Mouse (Mus musculus) MEL (cell line): ENCODE data around the gene Wdr37. TPM values are rescaled to one million over a fixed set of nuclear protein-coding genes. Genes with fewer than 3 reads are reported as not detected.
"Not testable (repeated sequence)": the region's sequence is repeated elsewhere in the genome, so short reads cannot be mapped to it uniquely, and the experiment has no call there.

ENCODE experiments used
- DNase-seq: peaks from one replicate; pipeline ENCODE4 v3.0.0; 2011; ENCODE audit warnings: low read depth, low spot score
- H3K27ac ChIP-seq: 2 replicates; pipeline ENCODE4 v1.5.1; 2012; ENCODE audit warnings: low read depth, mild to moderate bottlenecking, control low read depth, low read length, moderate library complexity; ENCODE audit not compliant: control insufficient read depth
- H3K27me3 ChIP-seq, 2 experiments: fragments of 150-350 bp in 1 of 2; sonication (generic) in 1 of 2; 2 replicates each; pipeline ENCODE4 v1.6.1; 2012; ENCODE audit warnings: low read length in 2 of 2, mild to moderate bottlenecking in 2 of 2, improper control_type of control experiment in 1 of 2, moderate library complexity in 1 of 2; ENCODE audit not compliant: insufficient read depth in 2 of 2, control insufficient read depth in 1 of 2
- H3K36me3 ChIP-seq, 2 experiments: 2 replicates each; pipeline ENCODE4 v1.6.1; 2012 to 2014; ENCODE audit warnings: low read length in 2 of 2, improper control_type of control experiment in 1 of 2, inconsistent platforms in 1 of 2, mild to moderate bottlenecking in 1 of 2; ENCODE audit not compliant: insufficient read depth in 2 of 2, control insufficient read depth in 1 of 2
- H3K4me1 ChIP-seq, 2 experiments: fragments of 150-350 bp in 1 of 2; sonication (generic) in 1 of 2; 2 replicates each; pipeline ENCODE4 v1.6.1; 2012; ENCODE audit warnings: low read length in 2 of 2, improper control_type of control experiment in 1 of 2, mild to moderate bottlenecking in 1 of 2; ENCODE audit not compliant: insufficient read depth in 2 of 2, control insufficient read depth in 1 of 2
- H3K4me3 ChIP-seq, 2 experiments: fragments of 150-350 bp in 1 of 2; sonication (generic) in 1 of 2; 2 replicates each; pipeline ENCODE4 v1.5.1; 2012; ENCODE audit warnings: low read depth in 2 of 2, low read length in 2 of 2, mild to moderate bottlenecking in 2 of 2, moderate library complexity in 2 of 2, control low read depth in 1 of 2, improper control_type of control experiment in 1 of 2; ENCODE audit not compliant: control insufficient read depth in 1 of 2, insufficient read depth in 1 of 2
- H3K79me2 ChIP-seq: 2 replicates; pipeline ENCODE4 v1.6.1; 2012; ENCODE audit warnings: mild to moderate bottlenecking, low read length, moderate library complexity; ENCODE audit not compliant: control insufficient read depth, poor library complexity, insufficient read depth
- H3K9ac ChIP-seq: 2 replicates; pipeline ENCODE4 v1.6.1; 2012; ENCODE audit warnings: low read depth, mild to moderate bottlenecking, control low read depth, low read length, moderate library complexity; ENCODE audit not compliant: control insufficient read depth, poor library complexity, severe bottlenecking
- H3K9me3 ChIP-seq: fragments of 150-350 bp; sonication (generic); replicated peaks from 2 replicates; pipeline ENCODE4 v1.6.1; 2012; ENCODE audit warnings: mild to moderate bottlenecking, low read length, improper control_type of control experiment, moderate library complexity; ENCODE audit not compliant: insufficient read depth
- CHD1 ChIP-seq: IDR thresholded peaks from 2 replicates; pipeline ENCODE4 v1.6.1; 2012; ENCODE audit warnings: low read depth, mild to moderate bottlenecking, inconsistent platforms, low read length, improper control_type of control experiment
- CHD2 ChIP-seq: IDR thresholded peaks from 2 replicates; pipeline ENCODE4 v1.6.1; 2011; ENCODE audit warnings: low read length, improper control_type of control experiment
- CTCF ChIP-seq, 3 experiments: IDR thresholded peaks in 2 of 3; conservative IDR thresholded peaks in 1 of 3; 2 replicates each; pipeline ENCODE4 v1.5.1; 2011 to 2012; ENCODE audit warnings: low read length in 3 of 3, low read depth in 2 of 3, mild to moderate bottlenecking in 2 of 3, improper control_type of control experiment in 1 of 3, inconsistent platforms in 1 of 3, mixed read lengths in 1 of 3, moderate library complexity in 1 of 3; ENCODE audit not compliant: control insufficient read depth in 1 of 3, insufficient read depth in 1 of 3, poor library complexity in 1 of 3, severe bottlenecking in 1 of 3
- ELF1 ChIP-seq: IDR thresholded peaks from 2 replicates; pipeline ENCODE4 v1.6.1; 2014; ENCODE audit warnings: low read depth, mild to moderate bottlenecking, inconsistent platforms, low read length, improper control_type of control experiment, moderate library complexity
- EP300 ChIP-seq, 2 experiments: IDR thresholded peaks; 2 replicates each; pipeline ENCODE4 v1.6.1; 2011; ENCODE audit warnings: improper control_type of control experiment in 2 of 2, low read length in 2 of 2, low read depth in 1 of 2, mild to moderate bottlenecking in 1 of 2
- ETS1 ChIP-seq: IDR thresholded peaks from 2 replicates; pipeline ENCODE4 v1.6.1; 2012; ENCODE audit warnings: low read depth, mild to moderate bottlenecking, inconsistent platforms, low read length, improper control_type of control experiment, moderate library complexity
- GATA1 ChIP-seq: IDR thresholded peaks from 2 replicates; pipeline ENCODE4 v1.6.1; 2011; ENCODE audit warnings: low read depth, low read length, improper control_type of control experiment
- HCFC1 ChIP-seq: IDR thresholded peaks from 2 replicates; pipeline ENCODE4 v1.6.1; 2012; ENCODE audit warnings: low read depth, mild to moderate bottlenecking, inconsistent platforms, low read length, improper control_type of control experiment, moderate library complexity
- JUND ChIP-seq: IDR thresholded peaks from 2 replicates; pipeline ENCODE4 v1.6.1; 2011; ENCODE audit warnings: low read depth, mild to moderate bottlenecking, improper control_type of control experiment, low read length
- KAT2A ChIP-seq: conservative IDR thresholded peaks from 2 replicates; pipeline ENCODE4 v1.6.1; 2012; ENCODE audit warnings: low read depth, low read length, improper control_type of control experiment, inconsistent platforms
- MAFK ChIP-seq: IDR thresholded peaks from 2 replicates; pipeline ENCODE4 v1.6.1; 2011; ENCODE audit warnings: low read depth, mild to moderate bottlenecking, low read length, improper control_type of control experiment, borderline replicate concordance
- MEF2A ChIP-seq: IDR thresholded peaks from 2 replicates; pipeline ENCODE4 v1.6.1; 2014; ENCODE audit warnings: low read depth, mild to moderate bottlenecking, inconsistent platforms, low read length, improper control_type of control experiment; ENCODE audit not compliant: poor library complexity, insufficient replicate concordance, severe bottlenecking; ENCODE audit errors: extremely low read depth
- NELFE ChIP-seq: IDR thresholded peaks from 2 replicates; pipeline ENCODE4 v1.6.1; 2011; ENCODE audit warnings: low read depth, low read length, improper control_type of control experiment
- NRF1 ChIP-seq: IDR thresholded peaks from 2 replicates; pipeline ENCODE4 v1.6.1; 2014; ENCODE audit warnings: low read depth, mild to moderate bottlenecking, inconsistent platforms, low read length, improper control_type of control experiment, moderate library complexity; ENCODE audit not compliant: poor library complexity, insufficient read depth, severe bottlenecking
- POLR2A ChIP-seq, 2 experiments: IDR thresholded peaks; 2 replicates each; pipeline ENCODE4 v1.6.1; 2011 to 2012; ENCODE audit warnings: low read length in 2 of 2, mild to moderate bottlenecking in 2 of 2, control low read depth in 1 of 2, improper control_type of control experiment in 1 of 2, low read depth in 1 of 2, moderate library complexity in 1 of 2; ENCODE audit not compliant: control insufficient read depth in 1 of 2, insufficient read depth in 1 of 2, poor library complexity in 1 of 2
- POLR2AphosphoS5 ChIP-seq: IDR thresholded peaks from 2 replicates; pipeline ENCODE4 v1.6.1; 2012; ENCODE audit warnings: low read depth, borderline replicate concordance, mild to moderate bottlenecking, inconsistent platforms, low read length, moderate library complexity, mixed read lengths
- RAD21 ChIP-seq: IDR thresholded peaks from 2 replicates; pipeline ENCODE4 v1.6.1; 2011; ENCODE audit warnings: mild to moderate bottlenecking, low read depth, low read length, improper control_type of control experiment
- SIN3A ChIP-seq: IDR thresholded peaks from 2 replicates; pipeline ENCODE4 v1.6.1; 2012; ENCODE audit warnings: low read length, improper control_type of control experiment, inconsistent platforms
- TBP ChIP-seq: IDR thresholded peaks from 2 replicates; pipeline ENCODE4 v1.8.0; 2011; ENCODE audit warnings: low read depth, low read length, improper control_type of control experiment
- TCF12 ChIP-seq: IDR thresholded peaks from 2 replicates; pipeline ENCODE4 v1.6.1; 2014; ENCODE audit warnings: low read depth, mild to moderate bottlenecking, inconsistent platforms, low read length, improper control_type of control experiment, moderate library complexity
- UBTF ChIP-seq: IDR thresholded peaks from 2 replicates; pipeline ENCODE4 v1.6.1; 2012; ENCODE audit warnings: low read depth, mild to moderate bottlenecking, inconsistent platforms, low read length, improper control_type of control experiment, moderate library complexity, borderline replicate concordance; ENCODE audit not compliant: insufficient read depth
- USF1 ChIP-seq: IDR thresholded peaks from 2 replicates; pipeline ENCODE4 v1.6.1; 2014; ENCODE audit warnings: low read depth, mild to moderate bottlenecking, inconsistent platforms, low read length, improper control_type of control experiment, moderate library complexity
- ZC3H11A ChIP-seq: IDR thresholded peaks from 2 replicates; pipeline ENCODE4 v1.6.1; 2012; ENCODE audit warnings: low read depth, mild to moderate bottlenecking, inconsistent platforms, low read length, improper control_type of control experiment
- ZNF384 ChIP-seq: IDR thresholded peaks from 2 replicates; pipeline ENCODE4 v1.6.1; 2012; ENCODE audit warnings: low read depth, mild to moderate bottlenecking, inconsistent platforms, low read length, improper control_type of control experiment
- polyA plus RNA-seq, 2 experiments: library from polyadenylated mRNA; stranded (reverse) in 1 of 2; unstranded in 1 of 2; fragments of >175 nt in 1 of 2; fragments of >200 nt in 1 of 2; gene quantifications; 2 replicates each; pipeline versions ENCODE4 v1.2.1 to v1.2.4; 2012; ENCODE audit warnings: low replicate concordance in 2 of 2, low read depth in 1 of 2; ENCODE audit not compliant: insufficient read length in 2 of 2, insufficient read depth in 1 of 2, missing spikeins in 1 of 2
- total RNA-seq: library from RNA; depleted of rRNA; stranded (reverse); fragments of 300-350 nt; gene quantifications from 2 replicates; pipeline ENCODE4 v1.2.3, GENCODE M21; 2012

The Wdr37 gene
- total and polyA plus RNA-seq, 3 experiments = 8.6 to 14.7 TPM; not detected in 1

DNA sequence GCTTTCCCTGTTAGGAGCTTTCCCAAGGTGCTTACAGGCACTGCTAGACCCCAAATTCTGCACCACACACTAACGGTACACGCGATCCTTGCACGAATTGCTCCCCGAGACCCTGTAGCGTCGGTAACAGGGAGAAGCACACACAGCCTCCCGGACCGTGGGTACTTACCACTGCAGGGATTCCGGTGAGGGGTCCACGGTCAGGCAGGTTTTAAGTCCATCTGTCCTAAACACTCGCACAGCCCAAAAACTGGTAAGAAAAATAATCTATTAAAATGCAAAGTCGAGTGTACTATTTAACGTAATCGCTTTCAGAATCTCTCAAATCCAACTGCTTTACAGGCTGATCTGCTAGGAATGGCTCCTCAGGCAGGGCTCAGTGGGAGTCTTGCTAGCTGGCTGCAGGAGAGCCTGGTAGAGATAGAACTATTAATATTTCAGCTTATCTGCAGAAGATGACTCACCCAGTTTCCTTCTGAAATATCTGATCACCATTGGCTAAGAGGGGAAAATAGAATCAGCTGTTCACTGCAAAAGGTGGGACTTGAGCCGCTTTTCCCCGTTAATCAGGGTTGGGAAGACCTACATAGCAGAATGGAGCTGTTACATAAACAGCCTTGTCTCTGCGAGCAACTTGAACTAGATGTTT is at the start of gene Wdr37 (continued):
- TF ChIP-seq CHD1 = no peak
- no peak for TF ChIP-seq ELF1
- TF ChIP-seq ZC3H11A = no peak

DNA sequence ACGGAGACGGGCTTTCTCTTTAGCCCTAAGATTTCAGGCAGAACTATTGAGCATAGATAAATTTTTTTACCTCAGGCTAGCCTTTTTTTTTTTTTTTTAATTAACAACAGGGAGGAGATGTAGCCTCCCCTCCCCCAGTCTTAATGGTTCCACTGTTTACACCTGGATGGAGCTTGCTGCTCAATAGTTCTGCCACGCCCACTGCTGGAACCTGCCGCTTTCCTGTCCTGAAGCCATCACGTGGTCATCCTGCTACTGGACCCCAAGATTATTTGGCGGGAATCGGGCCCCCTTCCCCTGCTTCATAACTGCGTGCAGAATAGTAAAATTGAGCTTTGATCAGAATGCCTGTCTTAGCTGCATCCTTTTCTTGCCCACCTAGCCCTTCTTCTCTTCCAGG is 42.2 kb upstream of the Wdr37 start:
- H3K4me3 ChIP-seq, H3K27ac ChIP-seq, H3K4me1 ChIP-seq, H3K79me2 ChIP-seq, H3K27me3 ChIP-seq, H3K9ac ChIP-seq, DNase-seq, H3K9me3 ChIP-seq, H3K36me3 ChIP-seq: not testable (repeated sequence)

DNA sequence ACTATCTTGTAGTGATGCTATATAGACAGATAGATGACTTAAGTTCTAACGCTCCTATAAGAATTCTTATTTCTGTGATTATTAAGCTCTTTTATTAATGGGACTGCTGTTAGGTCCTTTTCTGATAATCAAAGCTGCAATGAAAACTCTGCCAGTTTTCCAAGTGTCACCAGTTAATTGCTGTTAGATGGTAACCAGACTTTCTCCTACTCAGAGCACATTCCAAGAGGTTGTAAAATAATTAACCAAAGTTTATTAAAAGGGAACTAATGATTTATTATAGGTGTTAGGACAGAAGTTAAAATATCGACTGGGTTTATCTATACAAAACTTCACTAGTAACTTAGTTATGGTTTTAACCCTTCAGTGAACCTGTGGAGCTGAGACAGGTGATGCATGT is 34.3 kb upstream of the Wdr37 start:
- H3K9me3 ChIP-seq, DNase-seq, H3K27ac ChIP-seq, H3K79me2 ChIP-seq, H3K9ac ChIP-seq, H3K4me1 ChIP-seq, H3K27me3 ChIP-seq, H3K4me3 ChIP-seq, H3K36me3 ChIP-seq: not testable (repeated sequence)

DNA sequence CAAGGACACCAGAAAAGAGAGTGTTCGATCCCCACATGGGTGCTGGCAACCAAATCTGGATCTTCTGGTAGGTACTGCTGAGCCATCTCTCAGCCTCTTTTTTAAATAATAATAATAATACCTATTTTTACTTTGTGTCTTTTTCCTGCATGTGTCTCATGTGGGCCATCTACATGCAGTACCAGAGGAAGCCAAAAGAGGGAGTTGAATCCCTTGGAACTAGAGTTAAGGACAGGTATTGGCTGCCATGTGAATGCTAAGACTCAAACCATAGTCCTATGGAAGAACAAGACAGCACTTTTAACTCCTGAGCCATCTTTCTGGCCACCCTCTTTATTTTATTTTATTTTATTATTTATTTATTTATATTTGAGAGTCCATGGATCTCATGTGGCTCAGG is 16.9 kb upstream of the Wdr37 start:
- no peaks in the 10 kb centered on the region for H3K4me1 ChIP-seq
- H3K27ac ChIP-seq = no peak overlapping the region
- no peaks in the 10 kb centered on the region for H3K27me3 ChIP-seq
- peak; percentile 82 for DNase-seq
- H3K36me3 ChIP-seq = no peaks in the 10 kb centered on the region
- no peak overlapping the region for H3K4me3 ChIP-seq
- no peak overlapping the region for H3K9ac ChIP-seq
- no peaks in the 10 kb centered on the region; the same call in 1 of the 2 replicates for H3K79me2 ChIP-seq
- H3K9me3 ChIP-seq = no peaks in the 10 kb centered on the region
- TF ChIP-seq HCFC1 (no peak), ZC3H11A (peak; percentile 58), RAD21 (peak; percentile 76), JUND (no peak), EP300 (IDR thresholded peaks at IDR 0.05; ENCODE audit: low read depth in 1 of 2, low read length in 2 of 2) (no peak), NRF1 (no peak), POLR2A (IDR thresholded peaks at IDR 0.05; ENCODE audit: control insufficient read depth in 1 of 2, insufficient read depth in 1 of 2, low read depth in 1 of 2, low read length in 2 of 2, poor library complexity in 1 of 2) (no peak), CHD2 (no peak), USF1 (no peak), KAT2A (no peak), CTCF (IDR thresholded peaks at IDR 0.05 in 2 of 3, conservative IDR thresholded peaks at IDR 0.05 in 1 of 3; ENCODE audit: control insufficient read depth in 1 of 3, insufficient read depth in 1 of 3, low read depth in 2 of 3, low read length in 3 of 3, poor library complexity in 1 of 3, severe bottlenecking in 1 of 3) (peak; percentile 1 to 65 (median 63); a peak in 4 of 6 replicates), TBP (no peak), TCF12 (no peak), MAFK (no peak), SIN3A (0 out of 2 replicates have a peak, but pooled peaks have one; percentile 33), ZNF384 (no peak), POLR2AphosphoS5 (no peak), UBTF (no peak), NELFE (no peak), GATA1 (no peak), CHD1 (no peak), MEF2A (no peak), ETS1 (no peak)
